Mouse (Mus musculus): Measurements from ENCODE around the gene Nrxn1. TPM values are rescaled to one million over a fixed set of nuclear protein-coding genes. Genes with fewer than 3 reads are reported as not detected.

Nrxn1 gene
- polyA plus RNA-seq, 1 experiment from 2014 or later = 12.2 TPM

GRCm38 (mm10) chr17:91074780-91075179, 18.1 kb downstream of the Nrxn1 start:
- Histone ChIP-seq H3K4me2 (replicated peaks) (no peak overlapping the region), H3K36me3 (no peaks in the 10 kb centered on the region), H3K27ac (no peak overlapping the region), H3K27me3 (no peaks in the 10 kb centered on the region), H3K4me3 (no peak overlapping the region), H3K4me1 (no peaks in the 10 kb centered on the region), H3K9ac (no peak overlapping the region), H3K9me3 (no peaks in the 10 kb centered on the region)
- WGBS = 47% methylated on average over 5 of the region's 5 CpGs
- no peak for ATAC-seq (ENCODE audit: low FRiP score, low read depth)

GRCm38 (mm10) chr17:91033466-91033865, 59.4 kb downstream of the Nrxn1 start:
- 61% methylated on average over 7 of the region's 7 CpGs for WGBS
- Histone ChIP-seq H3K4me3 (no peak overlapping the region), H3K9ac (no peak overlapping the region), H3K9me3 (no peaks in the 10 kb centered on the region), H3K4me2 (replicated peaks) (no peak overlapping the region), H3K4me1 (no peaks in the 10 kb centered on the region), H3K27ac (no peak overlapping the region), H3K36me3 (no peaks in the 10 kb centered on the region), H3K27me3 (no peaks in the 10 kb centered on the region)
- no peak for ATAC-seq (ENCODE audit: low FRiP score, low read depth)

DNA sequence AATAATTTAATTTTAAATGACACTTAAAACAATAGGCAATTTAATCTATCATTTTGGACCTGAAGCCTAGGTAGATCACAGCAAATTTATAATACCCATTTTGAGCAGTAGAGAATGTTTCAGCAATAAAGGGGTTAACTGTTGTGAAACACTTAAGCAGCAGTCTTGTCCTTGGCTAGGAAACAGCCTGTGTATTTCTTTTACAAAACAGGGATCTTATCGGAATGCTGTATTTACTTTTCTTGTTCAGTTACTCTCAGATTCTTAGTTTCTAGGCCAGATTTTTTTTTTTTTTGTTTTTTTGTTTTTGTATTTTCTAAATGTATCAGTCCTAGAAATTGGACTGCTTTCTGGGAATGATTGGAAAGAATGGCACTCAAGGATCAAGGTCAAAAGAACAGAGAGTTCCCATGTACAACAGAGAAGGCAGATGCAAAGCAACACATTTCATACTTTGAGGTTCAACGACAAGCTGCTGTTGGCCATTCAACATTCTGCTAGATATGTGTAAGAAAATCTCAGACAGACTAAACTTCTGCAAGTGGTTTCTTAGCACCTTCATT, 67.7 kb downstream of the Nrxn1 start:
- WGBS = 72% methylated on average over 2 of the region's 2 CpGs
- Histone ChIP-seq H3K9ac (no peak overlapping the region), H3K36me3 (no peaks in the 10 kb centered on the region), H3K4me2 (replicated peaks) (no peak overlapping the region), H3K27ac (no peak overlapping the region), H3K4me1 (no peaks in the 10 kb centered on the region), H3K9me3 (no peaks in the 10 kb centered on the region), H3K4me3 (no peak overlapping the region), H3K27me3 (no peaks in the 10 kb centered on the region)
- no peak for ATAC-seq (ENCODE audit: low FRiP score, low read depth)

- no peaks in the 10 kb centered on the region for H3K9me3 ChIP-seq
- H3K4me2 ChIP-seq (replicated peaks) = no peak overlapping the region
- H3K36me3 ChIP-seq = no peaks in the 10 kb centered on the region
- H3K4me1 ChIP-seq = no peaks in the 10 kb centered on the region
- no peak overlapping the region for H3K9ac ChIP-seq
- H3K27ac ChIP-seq = no peak overlapping the region
- ATAC-seq (ENCODE audit: low FRiP score, low read depth) = no peak
- no peaks in the 10 kb centered on the region for H3K27me3 ChIP-seq
- no peak overlapping the region for H3K4me3 ChIP-seq
- 88% methylated on average over 5 of the region's 5 CpGs for WGBS
Measured at GRCm38 (mm10) chr17:91007385-91008089, 85.3 kb downstream of the Nrxn1 start.

DNA sequence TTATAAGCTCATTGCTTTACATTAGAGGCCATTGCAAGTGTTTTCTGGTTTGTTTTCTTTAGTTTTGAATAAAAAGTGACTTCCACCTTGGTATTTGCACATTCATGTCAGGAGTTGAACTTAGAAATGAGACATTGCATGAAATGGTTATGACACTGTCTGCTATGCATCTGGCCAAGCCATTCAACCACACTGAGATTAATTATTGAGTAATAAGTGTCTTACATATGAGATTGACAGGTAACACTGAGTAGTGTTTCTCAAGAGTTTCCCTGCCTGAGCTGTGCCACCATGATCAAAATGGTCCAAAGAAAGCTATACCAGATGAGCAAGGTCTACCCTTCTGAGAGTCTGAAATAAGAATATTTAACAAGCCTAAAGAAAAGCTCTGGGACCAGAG, 92.5 kb downstream of the Nrxn1 start:
- Histone ChIP-seq H3K4me2 (replicated peaks) (no peak overlapping the region), H3K27ac (no peak overlapping the region), H3K4me3 (no peak overlapping the region)

DNA sequence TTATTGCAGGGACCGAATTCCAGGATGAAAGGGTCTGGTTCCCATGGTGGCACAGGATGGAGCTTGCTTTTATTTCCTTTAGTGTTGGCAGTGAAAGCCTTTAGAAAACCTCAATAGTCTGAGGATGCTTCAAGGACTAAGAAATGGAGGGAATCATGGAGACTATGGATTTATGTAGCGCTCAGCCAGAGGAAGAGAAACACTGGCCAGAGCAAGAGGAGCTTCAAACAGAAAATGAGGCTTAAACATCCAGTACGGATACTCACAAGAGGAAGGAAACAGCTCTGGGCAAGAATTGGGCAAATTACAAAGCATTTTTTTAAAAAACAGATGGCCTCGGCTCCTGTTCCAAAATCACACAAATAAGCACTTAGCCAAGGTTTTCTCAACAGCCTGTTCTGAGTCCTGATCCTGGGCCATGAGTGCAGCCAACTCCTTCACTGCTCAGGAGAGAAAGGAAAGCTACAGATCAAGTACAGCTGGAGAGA, 93.2 kb downstream of the Nrxn1 start:
- Histone ChIP-seq H3K27me3 (no peaks in the 10 kb centered on the region), H3K4me3 (no peak overlapping the region)
- 79% methylated on average over 4 of the region's 4 CpGs for WGBS

More for the DNA sequence above, 92.5 kb downstream of the Nrxn1 start:
- Histone ChIP-seq H3K27me3 (no peaks in the 10 kb centered on the region), H3K9ac (no peak overlapping the region), H3K36me3 (no peaks in the 10 kb centered on the region), H3K9me3 (no peaks in the 10 kb centered on the region), H3K4me1 (no peaks in the 10 kb centered on the region)
- ATAC-seq (ENCODE audit: low FRiP score, low read depth) = no peak

DNA sequence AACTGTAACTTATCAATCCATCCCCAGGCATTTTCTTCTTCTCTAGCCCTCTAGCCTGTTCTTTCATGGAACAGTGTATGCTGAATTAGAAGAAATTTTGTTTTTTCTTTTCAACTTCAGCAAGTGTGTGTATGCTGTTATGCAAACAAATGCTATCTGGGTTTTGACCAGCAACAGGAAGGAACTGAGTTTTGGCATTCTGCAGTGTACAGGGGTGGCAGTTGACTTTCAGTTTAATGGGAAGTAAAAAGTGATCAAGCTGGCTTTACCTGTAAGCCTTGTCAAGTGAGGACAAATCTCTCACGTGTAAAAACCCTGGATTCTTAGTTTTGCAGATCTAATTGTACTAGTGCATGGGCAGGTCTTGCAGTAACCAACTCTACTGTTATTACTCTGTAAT, 95.2 kb downstream of the Nrxn1 start:
- Histone ChIP-seq H3K4me3 (no peak overlapping the region), H3K4me1 (no peaks in the 10 kb centered on the region), H3K4me2 (replicated peaks) (no peak overlapping the region), H3K27ac (no peak overlapping the region), H3K9ac (no peak overlapping the region), H3K27me3 (no peaks in the 10 kb centered on the region), H3K9me3 (no peaks in the 10 kb centered on the region), H3K36me3 (no peaks in the 10 kb centered on the region)
- ATAC-seq (ENCODE audit: low FRiP score, low read depth) = no peak
- 54% methylated on average over 1 of the region's 1 CpGs for WGBS

More for the DNA sequence above, 93.2 kb downstream of the Nrxn1 start:
- Histone ChIP-seq H3K9me3 (no peaks in the 10 kb centered on the region), H3K36me3 (no peaks in the 10 kb centered on the region), H3K4me1 (no peaks in the 10 kb centered on the region), H3K27ac (no peak overlapping the region), H3K9ac (no peak overlapping the region), H3K4me2 (replicated peaks) (no peak overlapping the region)
- no peak for ATAC-seq (ENCODE audit: low FRiP score, low read depth)

GRCm38 (mm10) chr17:90995436-90995835, 97.4 kb downstream of the Nrxn1 start:
- Histone ChIP-seq H3K27ac (no peak overlapping the region), H3K4me3 (no peak overlapping the region), H3K4me1 (no peaks in the 10 kb centered on the region), H3K4me2 (replicated peaks) (no peak overlapping the region), H3K27me3 (no peaks in the 10 kb centered on the region), H3K9ac (no peak overlapping the region), H3K36me3 (no peaks in the 10 kb centered on the region), H3K9me3 (no peaks in the 10 kb centered on the region)
- no peak for ATAC-seq (ENCODE audit: low FRiP score, low read depth)
- 32% methylated on average over 1 of the region's 1 CpGs for WGBS

- no peak overlapping the region for H3K27ac ChIP-seq
- ATAC-seq (ENCODE audit: low FRiP score, low read depth) = no peak
- no peaks in the 10 kb centered on the region for H3K27me3 ChIP-seq
- no peaks in the 10 kb centered on the region for H3K4me1 ChIP-seq
- H3K9me3 ChIP-seq = no peaks in the 10 kb centered on the region
- H3K4me3 ChIP-seq = no peak overlapping the region
- no peak overlapping the region for H3K9ac ChIP-seq
- 59% methylated on average over 1 of the region's 1 CpGs for WGBS
- H3K4me2 ChIP-seq (replicated peaks) = no peak overlapping the region
- H3K36me3 ChIP-seq = no peaks in the 10 kb centered on the region
Measured at GRCm38 (mm10) chr17:90994247-90994646, 98.6 kb downstream of the Nrxn1 start.

GRCm38 (mm10) chr17:90990747-90991146, 102.1 kb downstream of the Nrxn1 start:
- H3K4me1 ChIP-seq = no peaks in the 10 kb centered on the region
- H3K27ac ChIP-seq = no peak overlapping the region
- H3K9ac ChIP-seq = no peak overlapping the region
- no peak overlapping the region for H3K4me3 ChIP-seq
- no peaks in the 10 kb centered on the region for H3K9me3 ChIP-seq
- ATAC-seq (ENCODE audit: low FRiP score, low read depth) = no peak
- H3K36me3 ChIP-seq = no peaks in the 10 kb centered on the region
- no peaks in the 10 kb centered on the region for H3K27me3 ChIP-seq
- no peak overlapping the region for H3K4me2 ChIP-seq (replicated peaks)
- 70% methylated on average over 2 of the region's 2 CpGs for WGBS

DNA sequence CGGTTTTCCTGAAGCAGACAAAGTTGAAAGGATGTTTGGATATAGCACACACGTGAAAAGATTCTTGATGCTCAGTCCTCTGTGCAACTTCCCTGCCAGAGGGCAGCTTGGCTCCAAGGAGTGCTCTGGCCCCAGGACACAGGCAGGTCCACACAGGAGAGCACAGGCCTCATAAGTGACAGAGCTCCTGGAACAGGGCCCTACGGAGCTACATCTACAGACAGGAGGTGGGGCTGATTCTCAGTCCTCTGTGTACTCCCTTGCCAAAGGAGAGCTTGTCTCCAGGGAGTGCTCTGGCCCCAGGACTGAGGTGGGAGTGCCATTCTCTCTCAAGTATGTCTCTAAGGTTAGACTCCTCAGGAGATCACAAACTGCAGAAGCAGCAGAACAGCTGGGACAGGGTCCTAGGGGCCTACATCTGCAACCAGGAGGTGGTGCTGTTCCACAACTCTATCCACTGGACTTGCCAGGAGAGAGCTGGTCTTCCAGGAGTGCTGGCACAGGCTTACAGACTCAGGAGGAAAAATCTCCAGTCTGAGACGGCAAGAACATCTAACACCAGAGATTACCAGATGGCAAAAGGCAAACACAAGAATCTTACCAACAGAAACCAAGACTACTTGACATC, 129.9 kb downstream of the Nrxn1 start:
- 59% methylated on average over 4 of the region's 4 CpGs for WGBS
- no peak overlapping the region for H3K9ac ChIP-seq
- H3K36me3 ChIP-seq = no peaks in the 10 kb centered on the region
- H3K27me3 ChIP-seq = no peaks in the 10 kb centered on the region
- H3K4me2 ChIP-seq (replicated peaks) = no peak overlapping the region
- H3K27ac ChIP-seq = no peak overlapping the region
- no peaks in the 10 kb centered on the region for H3K4me1 ChIP-seq
- ATAC-seq (ENCODE audit: low FRiP score, low read depth) = peak; percentile 59; the same call in 1 of the 2 replicates
- H3K9me3 ChIP-seq = no peaks in the 10 kb centered on the region
- no peak overlapping the region for H3K4me3 ChIP-seq

GRCm38 (mm10) chr17:90955221-90955620, 137.7 kb downstream of the Nrxn1 start:
- no peaks in the 10 kb centered on the region for H3K4me1 ChIP-seq
- H3K4me3 ChIP-seq = no peak overlapping the region
- no peaks in the 10 kb centered on the region for H3K27me3 ChIP-seq
- WGBS = 79% methylated on average over 2 of the region's 2 CpGs
- no peak overlapping the region for H3K4me2 ChIP-seq (replicated peaks)
- ATAC-seq (ENCODE audit: low FRiP score, low read depth) = no peak
- H3K27ac ChIP-seq = no peak overlapping the region
- H3K9me3 ChIP-seq = no peaks in the 10 kb centered on the region
- H3K9ac ChIP-seq = no peak overlapping the region
- H3K36me3 ChIP-seq = no peaks in the 10 kb centered on the region
